Mouse (Mus musculus) Patski (cell line): ENCODE results near the gene Olfr1446. TPM values are rescaled to one million over a fixed set of nuclear protein-coding genes. Genes with fewer than 3 reads are reported as not detected.

ENCODE experiments used
- ATAC-seq: fragments of 100-300 bp; one replicate; pipeline ENCODE4 v1.8.0; 2021
- CTCF ChIA-PET: fragments of 350-600 bp; sonication (Branson Sonifier 250); formaldehyde crosslinking; loops from one replicate; lab custom pipeline; 2022; ENCODE audit warnings: inconsistent platforms; lab: Charles Lee
- POLR2A ChIA-PET: fragments of 350-600 bp; sonication (Branson Sonifier 250); formaldehyde crosslinking; loops from one replicate; lab custom pipeline; 2022; ENCODE audit warnings: antibody characterized with exemption, inconsistent platforms; lab: Charles Lee
- DNase-seq: peaks from one replicate; pipeline ENCODE4 v3.0.0-alpha.2; 2011; ENCODE audit warnings: low read depth, low spot score
- H3K27me3 ChIP-seq: fragments of 371-371 bp; one replicate; pipeline ENCODE4 v1.5.1; 2021
- CTCF ChIP-seq: fragments of 100-300 bp; IDR thresholded peaks from one replicate; pipeline ENCODE4 v1.5.1; 2021
- in situ Hi-C: fragments of 300-500 bp; cut with MboI; formaldehyde crosslinking; loops from 3 replicates; pipeline ENCODE4 v1.11.1; 2018; ENCODE audit warnings: low pct_unique_long_range_greater_than_20kb, mixed read lengths
- polyA plus RNA-seq: library from polyadenylated mRNA; unstranded; gene quantifications from one replicate; pipeline ENCODE4 v1.2.3, GENCODE M21; 2021

Olfr1446 gene
- polyA plus RNA-seq: not detected

DNA sequence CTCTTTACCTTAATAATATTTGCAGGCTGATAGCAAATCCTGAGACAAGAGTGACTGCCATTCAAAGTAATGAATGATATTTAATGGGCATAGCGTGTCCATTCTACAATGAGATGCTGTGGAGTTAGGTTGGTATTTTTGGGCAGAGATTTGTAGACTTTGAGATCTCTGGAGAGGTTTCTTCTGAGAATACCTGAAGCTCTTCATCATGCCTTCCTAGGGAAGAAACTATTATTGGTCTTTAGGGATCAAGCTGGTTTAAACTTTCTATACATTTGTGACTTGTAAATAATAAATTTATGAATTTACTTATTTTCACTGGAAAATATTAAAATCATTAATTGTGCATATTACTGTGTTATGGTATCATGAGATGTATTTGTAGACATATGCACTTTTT lies at the start of gene Olfr1446:
TSS of gene Olfr1446 (minus strand) at position 101 of the 400 bp plus-strand sequence.
- in situ Hi-C loops: no loop called here
- ChIA-PET CTCF (interaction anchor here (1.0 to 1.4 kb wide), 2 partner anchors 14 to 34 kb away, joined by 3 read pairs; no protein-coding TSS in a partner anchor), POLR2A (no interaction called here)
- DNase-seq: no peak
- peaks cover 30% of the 10 kb centered on the region for H3K27me3 ChIP-seq
- TF ChIP-seq CTCF: no peak
- ATAC-seq: no peak

DNA sequence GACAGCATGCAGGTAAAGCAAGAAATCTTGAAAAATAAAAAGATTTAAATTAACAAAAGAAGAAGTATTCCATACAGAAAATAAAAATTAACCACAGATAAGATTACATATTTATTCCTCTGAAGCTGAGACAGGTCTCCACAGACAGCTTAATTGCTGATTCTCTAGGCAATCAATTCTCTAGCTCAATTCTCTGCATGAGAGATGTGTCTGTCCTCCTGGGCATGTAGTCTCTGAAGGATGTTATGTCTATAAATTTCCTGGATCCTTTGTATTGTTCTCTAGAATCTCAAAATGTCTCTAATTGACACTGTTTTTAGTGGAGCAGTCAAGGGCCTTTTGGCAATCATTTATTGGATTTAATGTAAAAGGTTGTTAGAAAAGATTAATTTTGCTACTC lies 37.2 kb upstream of the Olfr1446 start, which contains the start of gene Olfr1449:
TSS of gene Olfr1449 (plus strand) at position 301 of the 400 bp plus-strand sequence.
- no peak for TF ChIP-seq CTCF
- peaks cover 22% of the 10 kb centered on the region for H3K27me3 ChIP-seq
- POLR2A ChIA-PET: no interaction called here
- CTCF ChIA-PET: no interaction called here
- no peak for ATAC-seq
- in situ Hi-C loops: no loop called here
- no peak for DNase-seq

DNA sequence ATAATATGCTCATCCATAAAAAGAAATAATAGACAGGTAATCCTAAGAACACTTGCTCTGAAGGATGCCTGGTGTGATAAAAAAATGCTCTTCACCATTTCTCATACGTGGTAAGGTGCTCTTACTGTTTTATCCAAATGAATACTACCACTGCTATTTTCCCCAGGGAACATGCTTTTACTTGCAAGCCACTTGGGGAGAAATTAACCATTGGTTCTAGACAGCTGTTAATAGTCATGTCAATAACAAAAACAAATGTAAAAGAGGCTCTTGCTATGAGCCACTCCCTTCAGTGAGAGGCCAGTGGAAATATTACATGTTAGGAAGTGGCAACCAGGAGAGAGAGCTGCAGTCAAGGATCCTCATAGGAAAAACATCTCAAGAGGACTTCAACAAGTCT lies 31.0 kb upstream of the Olfr1446 start, which contains the start of gene Olfr1448:
TSS of gene Olfr1448 (minus strand) at position 101 of the 400 bp plus-strand sequence.
- H3K27me3 ChIP-seq: peaks cover 20% of the 10 kb centered on the region
- TF ChIP-seq CTCF: no peak
- in situ Hi-C loops: no loop called here
- DNase-seq (no peak), ATAC-seq (no peak)
- ChIA-PET POLR2A (no interaction called here), CTCF (no interaction called here)

DNA sequence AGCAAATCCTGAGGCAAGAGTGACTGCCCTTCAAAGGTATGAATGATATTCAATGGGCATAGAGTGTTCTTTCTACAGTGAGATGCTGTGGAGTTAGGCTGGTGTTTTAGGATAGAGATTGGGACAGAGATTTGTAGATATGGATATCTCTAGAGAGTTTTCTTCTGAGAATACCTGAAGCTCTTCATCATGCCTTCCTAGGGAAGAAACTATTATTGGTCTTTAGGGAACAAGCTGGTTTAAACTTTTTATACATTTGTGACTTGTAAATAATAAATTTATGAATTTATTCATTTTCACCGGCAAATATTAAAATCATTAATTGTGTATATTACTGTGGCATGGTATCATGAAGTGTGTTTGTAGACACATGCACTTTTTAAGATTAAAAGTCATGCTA lies 10.3 kb upstream of the Olfr1446 start, which contains the start of gene Olfr1447:
TSS of gene Olfr1447 (minus strand) at position 101 of the 400 bp plus-strand sequence.
- TF ChIP-seq CTCF: no peak
- H3K27me3 ChIP-seq: no peaks in the 10 kb centered on the region
- in situ Hi-C loops: no loop called here
- ChIA-PET CTCF (no interaction called here), POLR2A (no interaction called here)
- DNase-seq (no peak), ATAC-seq (no peak)

DNA sequence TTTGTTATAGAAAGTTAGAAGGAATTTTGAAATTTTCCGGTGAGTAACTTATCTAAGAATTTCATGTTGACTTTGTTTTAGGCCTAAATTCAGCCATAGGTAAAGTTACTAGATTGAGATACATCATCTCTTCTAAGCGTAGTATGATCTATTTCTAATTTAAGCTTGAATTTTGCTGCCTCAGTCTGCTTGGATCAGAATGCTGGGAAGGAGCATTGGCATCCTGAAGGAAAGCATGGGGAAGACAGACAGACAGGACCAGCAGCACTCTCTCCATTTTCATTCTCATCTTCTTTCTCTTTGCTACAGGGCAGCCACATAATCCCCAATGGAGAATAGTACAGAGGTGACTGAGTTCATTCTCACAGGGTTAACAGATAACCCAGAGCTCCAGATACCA lies 9.8 kb downstream of the Olfr1446 start, which contains the start of gene Olfr1445:
TSS of gene Olfr1445 (plus strand) at position 301 of the 400 bp plus-strand sequence.
- no peak for DNase-seq
- ATAC-seq: no peak
- ChIA-PET POLR2A (no interaction called here), CTCF (no interaction called here)
- peaks cover 32% of the 10 kb centered on the region for H3K27me3 ChIP-seq
- no peak for TF ChIP-seq CTCF
- in situ Hi-C loops: no loop called here

DNA sequence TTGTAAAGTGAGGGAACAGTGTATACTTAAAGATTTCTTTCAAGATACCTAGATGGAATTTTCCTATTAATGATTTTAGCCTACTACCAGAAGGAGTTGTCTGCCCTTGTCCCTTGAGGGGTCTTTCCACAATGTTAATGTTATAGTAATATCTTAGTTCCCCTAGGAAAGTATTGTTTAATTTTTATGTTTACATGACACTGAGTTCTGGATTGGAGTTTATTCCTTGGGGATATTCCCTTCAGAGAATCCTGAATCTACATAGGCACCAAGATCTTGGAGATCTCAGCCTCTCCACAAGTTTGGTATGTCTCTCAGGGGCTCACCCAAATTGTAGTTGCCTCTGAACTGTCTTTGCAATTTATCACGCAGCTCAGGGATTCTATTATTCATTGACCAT lies 36.3 kb downstream of the Olfr1446 start, which contains the start of gene Olfr1444:
TSS of gene Olfr1444 (plus strand) at position 301 of the 400 bp plus-strand sequence.
- ATAC-seq (no peak), DNase-seq (no peak)
- in situ Hi-C loops: no loop called here
- peaks cover 68% of the 10 kb centered on the region for H3K27me3 ChIP-seq
- no peak for TF ChIP-seq CTCF
- ChIA-PET CTCF (interaction anchor here (1.9 kb wide), 1 partner anchor 9 kb away, joined by 4 read pairs; no protein-coding TSS in a partner anchor), POLR2A (no interaction called here)

DNA sequence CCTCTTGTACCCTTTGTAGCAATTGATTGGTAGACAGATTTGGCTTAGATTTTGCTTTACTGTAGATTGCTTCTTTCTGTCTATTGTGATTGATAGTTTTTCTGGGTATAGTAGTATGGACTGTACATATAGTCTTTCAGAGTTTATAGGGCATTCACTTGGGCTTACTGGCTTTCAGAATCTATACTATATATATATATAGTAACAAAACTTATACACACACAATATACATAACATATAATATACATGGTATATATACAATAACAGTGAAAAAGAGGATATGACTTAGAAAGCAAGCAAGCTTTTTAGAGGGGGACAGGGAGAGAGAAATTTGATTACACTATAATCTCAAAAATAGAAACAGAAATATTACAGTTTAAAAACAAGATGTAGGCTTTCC lies 46.9 kb downstream of the Olfr1446 start, which contains the start of gene Gm5244:
TSS of gene Gm5244 (plus strand) at position 301 of the 400 bp plus-strand sequence.
- DNase-seq (no peak), ATAC-seq (no peak)
- ChIA-PET POLR2A (no interaction called here), CTCF (no interaction called here)
- in situ Hi-C loops: no loop called here
- no peak for TF ChIP-seq CTCF
- H3K27me3 ChIP-seq: peaks cover 58% of the 10 kb centered on the region

DNA sequence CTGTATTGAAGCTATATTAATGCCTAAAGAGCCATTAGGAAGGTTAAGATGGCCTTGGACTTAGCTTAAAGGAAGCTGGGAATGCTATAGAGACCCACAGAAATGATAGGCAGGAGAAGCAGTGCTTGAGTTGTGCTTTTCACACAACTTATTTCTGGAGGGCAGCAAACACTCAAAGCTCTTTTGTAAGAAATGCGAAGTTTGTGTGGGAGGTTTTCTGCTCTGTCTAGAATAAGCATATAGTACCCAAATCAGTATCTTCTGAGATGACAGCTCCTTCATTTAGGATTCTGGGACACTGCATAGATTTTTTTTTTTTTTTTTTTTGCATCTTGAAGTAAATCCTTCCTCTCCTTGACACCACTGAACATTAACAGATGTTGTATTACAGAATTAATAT lies 54.8 kb downstream of the Olfr1446 start:
- H3K27me3 ChIP-seq: peaks cover 31% of the 10 kb centered on the region
- in situ Hi-C loops: no loop called here
- ChIA-PET POLR2A (no interaction called here), CTCF (interaction anchor here (1.4 kb wide), 1 partner anchor 37 kb away, joined by 4 read pairs; no protein-coding TSS in a partner anchor)
- TF ChIP-seq CTCF: no peak
- no peak for ATAC-seq
- DNase-seq: no peak

Other genes with a start within 250 kb of the Olfr1446 start
- not detected for gene Olfr1442, start 223.1 kb downstream of the Olfr1446 start, polyA plus RNA-seq
- not detected for gene Olfr1443, start 215.4 kb downstream of the Olfr1446 start, polyA plus RNA-seq
- 0.81 TPM for gene Keg1, start 197.7 kb downstream of the Olfr1446 start, polyA plus RNA-seq
- gene Cntf, start 127.9 kb downstream of the Olfr1446 start, polyA plus RNA-seq: 59.9 TPM
- gene Zfp91, start 97.4 kb downstream of the Olfr1446 start, polyA plus RNA-seq: 94.3 TPM
- gene Lpxn, start 97.3 kb downstream of the Olfr1446 start, polyA plus RNA-seq: 1.0 TPM
- gene Gm5244, start 46.8 kb downstream of the Olfr1446 start, polyA plus RNA-seq: not detected
- not detected for gene Olfr1444, start 36.2 kb downstream of the Olfr1446 start, polyA plus RNA-seq
- not detected for gene Olfr1445, start 9.7 kb downstream of the Olfr1446 start, polyA plus RNA-seq
- gene Olfr1447, start 10.2 kb upstream of the Olfr1446 start, polyA plus RNA-seq: not detected
- not detected for gene Olfr1448, start 30.9 kb upstream of the Olfr1446 start, polyA plus RNA-seq
- gene Olfr1449, start 37.3 kb upstream of the Olfr1446 start, polyA plus RNA-seq: not detected
- gene Olfr1450, start 56.7 kb upstream of the Olfr1446 start, polyA plus RNA-seq: not detected
- not detected for gene Olfr1451, start 101.5 kb upstream of the Olfr1446 start, polyA plus RNA-seq
- not detected for gene Olfr1453, start 134.8 kb upstream of the Olfr1446 start, polyA plus RNA-seq
- not detected for gene Olfr1454, start 167.1 kb upstream of the Olfr1446 start, polyA plus RNA-seq
- gene Olfr1457, start 204.4 kb upstream of the Olfr1446 start, polyA plus RNA-seq: not detected
- gene Olfr1458, start 213.3 kb upstream of the Olfr1446 start, polyA plus RNA-seq: not detected